In genomic region chr13:104963716-104964115, GRCm38 (mm10) we compare ENCODE assay signal across 21 mouse cellular contexts.
DNase-seq lines count a peak whose midpoint lies in the region; ATAC-seq and TF ChIP-seq lines count a peak whose summit lies in the region.
"Had no signal": no experiment of that assay in that cellular context is flagged by ENCODE, and none has a peak within 500 bp of the region (broad histone marks: within the 10 kb centered on the region; RNA-seq: fewer than 3 reads in every experiment).

No protein-coding gene starts in this region.

- H3K27ac ChIP-seq in layer of hippocampus, adult 2 months: peak overlapping the region; percentile 89
- H3K27ac ChIP-seq in midbrain, embryonic 11.5 days (ENCODE audit: low read depth, low read length): no peak overlapping the region
- no peak overlapping the region for H3K27ac ChIP-seq in midbrain, postnatal 0 days (ENCODE audit: low read depth, low read length)
- H3K27ac ChIP-seq: embryonic facial prominence, embryonic 10.5 days; embryonic facial prominence, embryonic 12.5 days; forebrain, embryonic 13.5 days had no signal

- ATAC-seq in midbrain, embryonic 11.5 days (ENCODE audit: low FRiP score): no peak
- no peak for ATAC-seq in midbrain, postnatal 0 days (ENCODE audit: low FRiP score)
- ATAC-seq: activated CD4-positive, CD25-positive, alpha-beta regulatory T cell, adult 4 months; CD4-positive, CD25-positive, alpha-beta regulatory T cell, adult 4 months; Patski had no signal

- H3K4me1 ChIP-seq in midbrain, embryonic 11.5 days (ENCODE audit: control insufficient read depth, insufficient read depth, low read length): no peaks in the 10 kb centered on the region
- no peaks in the 10 kb centered on the region for H3K4me1 ChIP-seq in midbrain, postnatal 0 days (ENCODE audit: insufficient read depth, low read length)
- H3K4me1 ChIP-seq: embryonic facial prominence, embryonic 10.5 days; embryonic facial prominence, embryonic 12.5 days had no signal

- 79% methylated on average over 4 of the region's 4 CpGs for WGBS in midbrain, embryonic 11.5 days
- 82% methylated on average over 4 of the region's 4 CpGs for WGBS in midbrain, postnatal 0 days

- H3K9me3 ChIP-seq in midbrain, embryonic 11.5 days (ENCODE audit: control insufficient read depth, low read length): no peaks in the 10 kb centered on the region
- no peaks in the 10 kb centered on the region for H3K9me3 ChIP-seq in midbrain, postnatal 0 days (ENCODE audit: low read length)
- H3K9me3 ChIP-seq: embryonic facial prominence, embryonic 10.5 days; embryonic facial prominence, embryonic 12.5 days; forebrain, embryonic 13.5 days; forebrain, embryonic 15.5 days; G1E had no signal

- no peaks in the 10 kb centered on the region for H3K36me3 ChIP-seq in midbrain, embryonic 11.5 days (ENCODE audit: control insufficient read depth, insufficient read depth, low read length)
- H3K36me3 ChIP-seq in midbrain, postnatal 0 days (ENCODE audit: insufficient read depth, low read length): peaks cover 2% of the 10 kb centered on the region; the same call in 1 of the 2 replicates
- H3K36me3 ChIP-seq: embryonic facial prominence, embryonic 10.5 days; embryonic facial prominence, embryonic 12.5 days; forebrain, embryonic 15.5 days; G1E had no signal

- H3K4me2 ChIP-seq in midbrain, embryonic 11.5 days: no peak overlapping the region
- no peak overlapping the region for H3K4me2 ChIP-seq in midbrain, postnatal 0 days (ENCODE audit: low read depth, low read length, poor library complexity, severe bottlenecking)
- H3K4me2 ChIP-seq: embryonic facial prominence, embryonic 12.5 days; forebrain, embryonic 13.5 days; forebrain, embryonic 15.5 days had no signal

- H3K9ac ChIP-seq in midbrain, embryonic 11.5 days (ENCODE audit: low read length): no peak overlapping the region
- no peak overlapping the region for H3K9ac ChIP-seq in midbrain, postnatal 0 days (replicated peaks; ENCODE audit: low read length, poor library complexity, severe bottlenecking)
- H3K9ac ChIP-seq: embryonic facial prominence, embryonic 12.5 days; forebrain, embryonic 13.5 days; forebrain, embryonic 15.5 days; forebrain, postnatal 0 days had no signal

- no peak overlapping the region for H3K4me3 ChIP-seq in layer of hippocampus, adult 2 months
- no peak overlapping the region for H3K4me3 ChIP-seq in midbrain, embryonic 11.5 days (ENCODE audit: low read depth, low read length)
- no peak overlapping the region for H3K4me3 ChIP-seq in midbrain, postnatal 0 days (ENCODE audit: low read depth, low read length)
- H3K4me3 ChIP-seq: embryonic facial prominence, embryonic 10.5 days; embryonic facial prominence, embryonic 12.5 days; forebrain, embryonic 13.5 days; forebrain, embryonic 15.5 days had no signal

- H3K27me3 ChIP-seq in midbrain, embryonic 11.5 days (ENCODE audit: control insufficient read depth, insufficient read depth, low read length): no peaks in the 10 kb centered on the region
- H3K27me3 ChIP-seq in midbrain, postnatal 0 days (ENCODE audit: insufficient read depth, low read length): no peaks in the 10 kb centered on the region
- H3K27me3 ChIP-seq: CH12.LX; embryonic facial prominence, embryonic 12.5 days; forebrain, embryonic 13.5 days; forebrain, embryonic 15.5 days had no signal

- DNase-seq in cerebellum, adult 9-11 months: peak; percentile 30
- DNase-seq in cerebellum, adult 11 months: no peak
- DNase-seq in cerebellum, postnatal 14 days: peak; percentile 29 to 46
- DNase-seq in cerebellum, adult 8-10 months: no peak
- DNase-seq in layer of hippocampus, adult 2 months (ENCODE audit: low spot score in 2 of 2): no peak
- DNase-seq in layer of hippocampus, adult 8-10 months (ENCODE audit: low spot score in 2 of 2): no peak
- DNase-seq in midbrain, embryonic 11.5 days (ENCODE audit: low spot score, missing footprints): peak; percentile 37
- DNase-seq in midbrain, postnatal 0 days (ENCODE audit: low spot score): no peak
- DNase-seq: adrenal gland, adult 8-10 months; adrenal gland, postnatal 14 days; B cell, adult 2 months; forebrain, postnatal 0 days had no signal

- TF ChIP-seq CTCF in layer of hippocampus, adult 2 months (conservative IDR thresholded peaks at IDR 0.05): no peak
- TF ChIP-seq CTCF in midbrain, postnatal 0 days (IDR thresholded peaks at IDR 0.05): no peak

Comparison
In these comparisons a context has a peak if more than half of its experiments do, and no peak if none do; other contexts are left out.
1. DNase-seq: peak in cerebellum, adult 9-11 months (single experiment), cerebellum, postnatal 14 days (2 of 2) and midbrain, embryonic 11.5 days (single experiment); none in cerebellum, adult 11 months (single experiment), cerebellum, adult 8-10 months (single experiment), layer of hippocampus, adult 2 months (0 of 2), layer of hippocampus, adult 8-10 months (0 of 2) and midbrain, postnatal 0 days (single experiment).